Mouse (Mus musculus) cerebellum, adult 11-12 months (tissue): Measurements from ENCODE around the gene Mrpl12.
"Not testable (repeated sequence)": the region's sequence is repeated elsewhere in the genome, so short reads cannot be mapped to it uniquely, and the experiment has no call there.

ENCODE experiments used
- DNase-seq: peaks from one replicate; pipeline ENCODE4 v3.0.0; 2022

Gene Mrpl12

GRCm38 (mm10) chr11:120510375-120511030, 26.1 kb downstream of the Mrpl12 start:
- DNase-seq = no peak

- DNase-seq = peak; percentile 73
Observed at GRCm38 (mm10) chr11:120512790-120513453, 28.5 kb downstream of the Mrpl12 start.

- DNase-seq = not testable (repeated sequence)
Observed at GRCm38 (mm10) chr11:120514262-120514661, 29.8 kb downstream of the Mrpl12 start.

- DNase-seq = peak; percentile 86
Observed at GRCm38 (mm10) chr11:120515611-120516010, 31.2 kb downstream of the Mrpl12 start.

GRCm38 (mm10) chr11:120517147-120517546, 32.7 kb downstream of the Mrpl12 start:
- no peak for DNase-seq

- DNase-seq = no peak
Observed at GRCm38 (mm10) chr11:120518027-120518426, 33.6 kb downstream of the Mrpl12 start.

GRCm38 (mm10) chr11:120518558-120518957, 34.1 kb downstream of the Mrpl12 start:
- DNase-seq = no peak

- DNase-seq = no peak
Observed at GRCm38 (mm10) chr11:120519738-120520137, 35.3 kb downstream of the Mrpl12 start.

- DNase-seq = no peak
Observed at GRCm38 (mm10) chr11:120520498-120520897, 36.1 kb downstream of the Mrpl12 start.

- DNase-seq = peak; percentile 93
Observed at GRCm38 (mm10) chr11:120520967-120521540, 36.6 kb downstream of the Mrpl12 start.

GRCm38 (mm10) chr11:120522581-120522980, 38.2 kb downstream of the Mrpl12 start:
- no peak for DNase-seq

GRCm38 (mm10) chr11:120525959-120526358, 41.5 kb downstream of the Mrpl12 start:
- DNase-seq = no peak

GRCm38 (mm10) chr11:120527690-120528354, 43.4 kb downstream of the Mrpl12 start:
- DNase-seq = no peak

GRCm38 (mm10) chr11:120528903-120529302, 44.5 kb downstream of the Mrpl12 start:
- DNase-seq = no peak

GRCm38 (mm10) chr11:120530085-120530964, 45.9 kb downstream of the Mrpl12 start, which contains the start of gene Gcgr:
Gene Gcgr, plus strand, starts transcription at chr11:120530699.
- no peak for DNase-seq

- DNase-seq = no peak
Observed at GRCm38 (mm10) chr11:120531646-120532045, 47.2 kb downstream of the Mrpl12 start.

GRCm38 (mm10) chr11:120534093-120534492, 49.7 kb downstream of the Mrpl12 start:
- no peak for DNase-seq

GRCm38 (mm10) chr11:120535145-120535544, 50.7 kb downstream of the Mrpl12 start:
- DNase-seq = no peak

- no peak for DNase-seq
Observed at GRCm38 (mm10) chr11:120535804-120536203, 51.4 kb downstream of the Mrpl12 start.

- DNase-seq = peak; percentile 92
Observed at GRCm38 (mm10) chr11:120538485-120538884, 54.1 kb downstream of the Mrpl12 start.
